Mouse (Mus musculus): ENCODE measurements around the gene Stxbp6. TPM values are rescaled to one million over a fixed set of nuclear protein-coding genes. Genes with fewer than 3 reads are reported as not detected.

The Stxbp6 gene
- total and polyA plus RNA-seq, 3 experiments: not detected

GRCm38 (mm10) chr12:45072185-45072584 is 2.3 kb downstream of the Stxbp6 start:
- H3K36me3 ChIP-seq (ENCODE audit: control insufficient read depth in 1 of 2, insufficient read depth in 2 of 2, low read length in 2 of 2): no peaks in the 10 kb centered on the region
- no peaks in the 10 kb centered on the region for H3K79me2 ChIP-seq (ENCODE audit: control insufficient read depth, insufficient read depth, low read length, poor library complexity)
- no peaks in the 10 kb centered on the region for H3K4me1 ChIP-seq (ENCODE audit: control insufficient read depth in 1 of 2, insufficient read depth in 2 of 2, low read length in 2 of 2)
- no peak overlapping the region for H3K4me3 ChIP-seq (ENCODE audit: control insufficient read depth in 1 of 2, insufficient read depth in 1 of 2, low read depth in 2 of 2, low read length in 2 of 2)
- no peaks in the 10 kb centered on the region for H3K9me3 ChIP-seq (replicated peaks; ENCODE audit: insufficient read depth, low read length)
- no peak for DNase-seq (ENCODE audit: low read depth, low spot score)
- H3K27ac ChIP-seq (ENCODE audit: control insufficient read depth, low read depth, low read length): no peak overlapping the region
- TF ChIP-seq NRF1 (IDR thresholded peaks at IDR 0.05; ENCODE audit: insufficient read depth, low read depth, low read length, poor library complexity, severe bottlenecking) (no peak), CHD2 (IDR thresholded peaks at IDR 0.05; ENCODE audit: low read length) (no peak), TCF12 (IDR thresholded peaks at IDR 0.05; ENCODE audit: low read depth, low read length) (no peak), RCOR1 (IDR thresholded peaks at IDR 0.05; ENCODE audit: low read depth, low read length) (no peak), CTCF (IDR thresholded peaks at IDR 0.05 in 2 of 3, conservative IDR thresholded peaks at IDR 0.05 in 1 of 3; ENCODE audit: control insufficient read depth in 1 of 3, insufficient read depth in 1 of 3, low read depth in 2 of 3, low read length in 3 of 3, poor library complexity in 1 of 3, severe bottlenecking in 1 of 3) (no peak), ZMIZ1 (IDR thresholded peaks at IDR 0.05; ENCODE audit: low read depth, low read length) (no peak), NELFE (IDR thresholded peaks at IDR 0.05; ENCODE audit: low read depth, low read length) (no peak), MAFK (IDR thresholded peaks at IDR 0.05; ENCODE audit: borderline replicate concordance, low read depth, low read length) (no peak), GABPA (IDR thresholded peaks at IDR 0.05; ENCODE audit: low read depth, low read length) (no peak), RAD21 (IDR thresholded peaks at IDR 0.05; ENCODE audit: low read depth, low read length) (no peak), UBTF (IDR thresholded peaks at IDR 0.05; ENCODE audit: borderline replicate concordance, insufficient read depth, low read depth, low read length) (no peak), MAZ (IDR thresholded peaks at IDR 0.05; ENCODE audit: low read depth, low read length) (no peak), CHD1 (IDR thresholded peaks at IDR 0.05; ENCODE audit: low read depth, low read length) (no peak)
- H3K27me3 ChIP-seq (ENCODE audit: control insufficient read depth in 1 of 2, insufficient read depth in 2 of 2, low read length in 2 of 2): no peaks in the 10 kb centered on the region
- H3K9ac ChIP-seq (ENCODE audit: control insufficient read depth, low read depth, low read length, poor library complexity, severe bottlenecking): no peak overlapping the region

- no peak overlapping the region for H3K9ac ChIP-seq (ENCODE audit: control insufficient read depth, low read depth, low read length, poor library complexity, severe bottlenecking)
- no peak overlapping the region for H3K4me3 ChIP-seq (ENCODE audit: control insufficient read depth in 1 of 2, insufficient read depth in 1 of 2, low read depth in 2 of 2, low read length in 2 of 2)
- H3K36me3 ChIP-seq (ENCODE audit: control insufficient read depth in 1 of 2, insufficient read depth in 2 of 2, low read length in 2 of 2): no peaks in the 10 kb centered on the region
- no peaks in the 10 kb centered on the region for H3K4me1 ChIP-seq (ENCODE audit: control insufficient read depth in 1 of 2, insufficient read depth in 2 of 2, low read length in 2 of 2)
- H3K79me2 ChIP-seq (ENCODE audit: control insufficient read depth, insufficient read depth, low read length, poor library complexity): no peaks in the 10 kb centered on the region
- no peaks in the 10 kb centered on the region for H3K27me3 ChIP-seq (ENCODE audit: control insufficient read depth in 1 of 2, insufficient read depth in 2 of 2, low read length in 2 of 2)
- no peak for DNase-seq (ENCODE audit: low read depth, low spot score)
- no peak overlapping the region for H3K27ac ChIP-seq (ENCODE audit: control insufficient read depth, low read depth, low read length)
- TF ChIP-seq SMC3 (IDR thresholded peaks at IDR 0.05; ENCODE audit: low read depth, low read length): no peak
- TF ChIP-seq CHD1 (IDR thresholded peaks at IDR 0.05; ENCODE audit: low read depth, low read length): no peak
- no peak for TF ChIP-seq ZMIZ1 (IDR thresholded peaks at IDR 0.05; ENCODE audit: low read depth, low read length)
- TF ChIP-seq SIN3A (IDR thresholded peaks at IDR 0.05; ENCODE audit: low read length): no peak
- TF ChIP-seq RCOR1 (IDR thresholded peaks at IDR 0.05; ENCODE audit: low read depth, low read length): no peak
- no peak for TF ChIP-seq MYC (IDR thresholded peaks at IDR 0.05; ENCODE audit: low read depth, low read length)
- H3K9me3 ChIP-seq (replicated peaks; ENCODE audit: insufficient read depth, low read length): no peaks in the 10 kb centered on the region
Measured at GRCm38 (mm10) chr12:45070186-45070585, 4.3 kb downstream of the Stxbp6 start.
